Mouse (Mus musculus) bone marrow, adult 2 months (tissue): ENCODE results near the gene Calr4.

ENCODE experiments used
- CTCF ChIP-seq: fragments of 200-500 bp; IDR thresholded peaks from 2 replicates; pipeline ENCODE4 v1.5.1; 2011; ENCODE audit warnings: low read length, control low read depth; ENCODE audit not compliant: control insufficient read depth, insufficient read depth
- POLR2A ChIP-seq: fragments of 200-500 bp; IDR thresholded peaks from 2 replicates; pipeline ENCODE4 v1.6.1; 2011; ENCODE audit warnings: low read depth, mild to moderate bottlenecking, control low read depth, low read length, borderline replicate concordance; ENCODE audit not compliant: control insufficient read depth

- TF ChIP-seq CTCF (no peak), POLR2A (no peak)
Observed at GRCm38 (mm10) chr4:109255727-109256417, 21.6 kb downstream of the Calr4 start.
